Mouse (Mus musculus) adipose tissue, adult 10 weeks (tissue): ENCODE results near the gene Rps6kb1. TPM values are rescaled to one million over a fixed set of nuclear protein-coding genes. Genes with fewer than 3 reads are reported as not detected.

ENCODE experiments used
- polyA plus RNA-seq: library from polyadenylated mRNA; stranded (reverse); fragments of 350-450 nt; fragmentation: Illumina TruSeq; extraction: RNeasy Lipid Tissue Mini Kit (QIAGEN cat#74804); gene quantifications from one replicate; pipeline ENCODE4 v1.2.3, GENCODE M21; 2014; ENCODE audit warnings: low read depth, low replicate concordance

Rps6kb1 gene
- polyA plus RNA-seq = 24.7 TPM

DNA sequence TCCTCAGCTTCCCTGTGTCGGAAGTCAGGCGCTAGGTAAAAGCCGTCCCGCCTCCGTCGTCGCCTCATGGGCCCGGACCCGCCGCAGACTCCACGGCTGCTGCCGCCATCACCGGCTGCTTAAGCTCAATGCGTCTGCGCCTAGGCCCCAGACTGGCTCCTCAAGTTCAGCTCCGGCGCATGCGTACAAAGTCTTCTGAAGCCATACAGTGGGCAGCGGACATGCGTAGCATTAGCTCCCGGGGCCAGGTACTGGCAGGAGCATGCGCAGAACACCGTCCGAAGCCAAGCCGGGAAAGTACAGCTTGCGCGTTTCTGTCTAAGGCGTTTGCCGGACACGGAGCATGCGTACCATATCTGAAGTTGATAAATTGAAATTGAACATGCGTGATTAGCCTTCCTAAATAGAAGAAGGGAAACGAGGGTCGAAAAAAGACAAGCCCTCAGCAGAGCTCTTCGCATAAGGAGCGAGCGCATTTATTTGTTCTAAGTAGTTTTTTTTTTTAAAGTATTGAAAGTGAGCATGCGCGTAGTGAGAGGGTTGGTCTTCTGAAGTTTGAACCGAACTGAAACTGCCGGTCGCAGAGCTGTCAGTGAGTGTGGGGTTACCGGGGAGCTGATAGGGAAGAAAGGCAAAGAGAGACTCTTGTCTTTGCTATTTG, at the start of gene Rps6kb1, which contains the start of gene Tubd1:
Gene Rps6kb1 (minus strand): TSS at position 167 of the 661 bp plus-strand sequence.
Gene Tubd1 (plus strand): TSS at position 353 of the 661 bp plus-strand sequence.

DNA sequence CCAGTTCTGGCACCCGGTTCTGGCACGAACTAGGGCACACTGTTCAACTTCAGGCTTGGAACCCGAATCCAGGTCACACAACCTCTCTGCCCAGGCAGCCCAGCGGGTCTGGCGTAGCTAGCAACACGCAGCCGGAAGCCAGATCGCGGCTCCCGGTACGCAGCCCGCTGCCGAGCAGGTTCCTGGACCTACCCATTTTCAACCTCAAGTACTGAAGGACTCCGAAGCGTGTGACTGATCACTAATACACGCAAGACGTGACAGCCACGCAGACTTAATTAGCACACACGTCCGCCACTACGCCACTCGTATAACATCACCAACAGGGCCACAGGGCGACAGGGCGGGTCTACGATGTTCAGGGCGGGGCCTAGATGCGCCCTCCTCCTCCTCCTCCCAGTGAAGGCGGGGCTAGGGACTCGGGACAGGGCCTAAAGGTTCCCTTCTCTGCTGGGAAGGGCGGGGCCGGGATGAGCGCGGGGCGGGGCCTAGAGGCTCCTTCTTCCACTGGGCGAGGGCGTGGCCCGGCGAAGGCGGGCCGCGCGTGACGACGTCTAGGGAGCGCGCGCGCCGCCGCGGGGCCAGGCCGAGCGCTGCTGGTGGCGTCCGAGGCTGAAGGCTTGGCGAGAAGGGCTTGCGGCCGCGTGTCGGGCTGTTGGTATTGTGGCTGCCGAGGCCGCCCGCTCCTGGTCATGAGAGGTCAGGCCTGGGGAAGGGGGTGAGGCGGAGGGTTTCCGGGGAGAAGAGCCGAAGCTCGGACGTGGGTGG, 60.3 kb downstream of the Rps6kb1 start, which contains the start of gene Rnft1:
Gene Rnft1 (plus strand): TSS at position 557 of the 768 bp plus-strand sequence.

Other genes starting within 250 kb of the Rps6kb1 start
- gene Med13, start 187.2 kb downstream of the Rps6kb1 start, polyA plus RNA-seq = 15.0 TPM
- gene Rnft1, start 60.1 kb downstream of the Rps6kb1 start, polyA plus RNA-seq = 32.7 TPM
- 6.8 TPM for gene Tubd1, start 186 bp upstream of the Rps6kb1 start, polyA plus RNA-seq
- gene Vmp1, start 139.0 kb upstream of the Rps6kb1 start, polyA plus RNA-seq = 228 TPM
- gene Ptrh2, start 139.2 kb upstream of the Rps6kb1 start, polyA plus RNA-seq = 9.0 TPM
- gene Cltc, start 212.8 kb upstream of the Rps6kb1 start, polyA plus RNA-seq = 149 TPM